Mouse (Mus musculus): ENCODE results near the gene Inhbc. TPM values are rescaled to one million over a fixed set of nuclear protein-coding genes. Genes with fewer than 3 reads are reported as not detected.

The Inhbc gene
- polyA plus RNA-seq, 1 experiment from 2014 or later = not detected

DNA sequence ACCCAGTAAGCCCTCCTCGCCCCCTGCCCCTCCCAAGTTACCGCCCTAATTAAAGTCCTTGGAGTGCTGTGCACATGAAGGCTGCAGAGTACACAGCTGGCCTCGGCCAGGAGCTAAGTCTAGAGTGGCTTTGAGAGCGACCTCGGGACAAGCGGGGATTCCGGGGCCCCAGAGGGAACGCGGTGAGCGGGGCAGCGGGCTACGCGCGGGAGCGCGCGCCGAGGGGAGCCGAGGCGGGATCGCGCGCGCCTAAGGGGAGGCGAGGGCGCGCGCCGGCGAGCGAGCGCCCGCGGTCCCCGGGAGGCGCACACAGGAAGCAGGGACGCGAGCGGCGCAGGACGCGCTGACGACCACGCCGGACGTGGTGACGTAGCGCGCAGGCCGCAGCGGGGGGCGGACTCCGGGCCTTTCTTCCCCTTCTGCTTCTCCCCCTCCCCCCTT is 10.0 kb upstream of the Inhbc start, which contains the start of gene R3hdm2:
R3hdm2 (plus strand) TSS at position 77 of the 441 bp plus-strand sequence.
- peak; percentile 84 for ATAC-seq
- H3K27me3 ChIP-seq = no peaks in the 10 kb centered on the region
- in situ Hi-C loops (cut with MboI; ENCODE audit: low pct_unique_long_range_greater_than_20kb) = no loop called here
- TF ChIP-seq CTCF (IDR thresholded peaks at IDR 0.05) = no peak
- POLR2A ChIA-PET = interaction anchor here (1.2 kb wide), 1 partner anchor 41 kb away, joined by 3 read pairs; no protein-coding TSS in a partner anchor
- CTCF ChIA-PET = interaction anchor here (1.2 kb wide), 1 partner anchor 41 kb away, joined by 3 read pairs; no protein-coding TSS in a partner anchor
- DNase-seq (ENCODE audit: low read depth, low spot score) = peak; percentile 31

DNA sequence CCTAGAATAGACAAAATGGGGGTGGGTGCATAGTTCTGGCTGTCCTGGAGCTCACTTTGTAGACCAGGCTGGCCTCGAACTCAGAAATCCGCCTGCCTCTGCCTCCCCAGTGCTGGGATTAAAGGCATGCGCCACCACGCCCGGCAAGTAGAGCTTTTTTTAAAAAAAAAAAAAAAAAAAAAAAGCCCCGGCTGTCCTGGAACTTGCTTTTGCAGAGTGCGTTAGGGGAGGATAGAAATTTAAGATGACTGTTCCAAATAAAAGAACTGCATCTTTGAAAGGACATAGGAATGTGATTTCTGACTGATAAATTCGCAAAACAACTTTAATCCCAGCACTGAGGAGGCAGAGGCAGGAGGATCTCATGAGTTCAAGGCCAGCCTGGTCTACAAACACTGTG is 9.4 kb upstream of the Inhbc start:
- H3K27me3 ChIP-seq = no peaks in the 10 kb centered on the region
- no peak for TF ChIP-seq CTCF (IDR thresholded peaks at IDR 0.05)
- no peak for DNase-seq (ENCODE audit: low read depth, low spot score)
- CTCF ChIA-PET = interaction anchor here (1.2 kb wide), 1 partner anchor 41 kb away, joined by 3 read pairs; no protein-coding TSS in a partner anchor
- in situ Hi-C loops (cut with MboI; ENCODE audit: low pct_unique_long_range_greater_than_20kb) = no loop called here
- no peak for ATAC-seq
- POLR2A ChIA-PET = interaction anchor here (1.2 kb wide), 1 partner anchor 41 kb away, joined by 3 read pairs; no protein-coding TSS in a partner anchor

DNA sequence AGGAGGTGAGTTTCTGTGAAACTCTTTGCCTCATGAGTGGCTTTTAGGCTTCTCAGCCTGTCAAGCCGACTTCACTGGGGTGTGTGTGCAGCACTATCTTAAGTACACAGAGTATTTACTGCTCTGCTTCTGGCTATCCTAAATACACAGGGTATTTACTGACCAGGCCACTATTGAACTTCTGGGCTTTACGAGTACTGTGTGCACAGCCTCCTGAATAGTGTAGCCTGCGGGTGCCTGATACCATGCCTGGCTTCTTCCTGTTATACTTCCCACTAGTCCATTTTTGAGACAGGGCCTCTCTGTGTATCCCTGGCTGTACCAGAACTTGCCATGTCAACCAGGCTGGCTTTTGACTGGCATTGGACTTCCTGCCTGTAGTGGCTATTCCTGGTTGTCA is 7.5 kb upstream of the Inhbc start:
- ChIA-PET CTCF (no interaction called here), POLR2A (no interaction called here)
- H3K27me3 ChIP-seq = no peaks in the 10 kb centered on the region
- in situ Hi-C loops (cut with MboI; ENCODE audit: low pct_unique_long_range_greater_than_20kb) = no loop called here
- DNase-seq (ENCODE audit: low read depth, low spot score) (no peak), ATAC-seq (no peak)
- TF ChIP-seq CTCF (IDR thresholded peaks at IDR 0.05) = no peak

DNA sequence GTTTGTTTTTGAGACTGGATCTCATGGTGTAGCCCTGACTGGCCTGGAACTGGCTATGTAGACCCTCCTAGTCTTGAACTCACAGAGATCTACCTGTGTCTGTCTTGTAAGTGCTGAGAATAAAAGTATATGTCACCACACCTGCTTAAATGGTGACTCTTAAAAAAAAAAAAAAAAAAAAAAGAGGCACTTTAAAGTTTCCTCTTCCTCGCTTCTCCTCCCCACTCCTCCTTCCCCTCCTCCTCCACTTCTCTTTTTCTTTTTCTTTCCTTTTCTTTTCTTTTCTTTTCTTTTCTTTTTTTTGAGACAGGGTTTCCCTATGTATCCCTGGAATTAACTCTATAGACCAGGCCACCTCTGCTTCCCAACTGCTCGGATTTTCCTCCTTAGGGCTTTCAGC is 792 bp upstream of the Inhbc start:
- ChIA-PET POLR2A (no interaction called here), CTCF (no interaction called here)
- no peak for TF ChIP-seq CTCF (IDR thresholded peaks at IDR 0.05)
- in situ Hi-C loops (cut with MboI; ENCODE audit: low pct_unique_long_range_greater_than_20kb) = no loop called here
- ATAC-seq (no peak), DNase-seq (ENCODE audit: low read depth, low spot score) (no peak)
- no peaks in the 10 kb centered on the region for H3K27me3 ChIP-seq

DNA sequence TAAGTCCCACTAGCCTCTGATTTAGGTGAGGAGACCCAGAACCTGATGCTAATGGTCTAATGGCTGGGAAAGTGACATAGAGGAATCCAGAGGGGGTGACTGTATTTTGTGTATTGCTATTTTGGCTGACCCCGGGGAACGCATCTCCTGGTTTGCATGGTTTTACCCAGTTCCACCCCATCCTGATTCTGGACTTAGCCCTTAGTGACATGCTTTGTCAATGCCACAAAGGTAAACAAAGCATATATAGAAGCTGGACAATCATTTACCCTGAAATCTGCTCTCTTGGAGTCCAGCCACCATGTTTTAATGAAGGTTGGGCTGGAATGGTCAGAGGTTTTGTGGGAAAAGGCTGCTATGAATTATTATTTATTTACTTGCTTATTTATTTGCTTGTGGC is 2.0 kb downstream of the Inhbc start:
- DNase-seq (ENCODE audit: low read depth, low spot score) = no peak
- no peak for TF ChIP-seq CTCF (IDR thresholded peaks at IDR 0.05)
- CTCF ChIA-PET = interaction anchor here (0.9 to 1.3 kb wide), 3 partner anchors 17 to 40 kb away, joined by 3 to 4 read pairs (median 3); no protein-coding TSS in a partner anchor
- no peaks in the 10 kb centered on the region for H3K27me3 ChIP-seq
- no peak for ATAC-seq
- POLR2A ChIA-PET = no interaction called here
- in situ Hi-C loops (cut with MboI; ENCODE audit: low pct_unique_long_range_greater_than_20kb) = no loop called here

DNA sequence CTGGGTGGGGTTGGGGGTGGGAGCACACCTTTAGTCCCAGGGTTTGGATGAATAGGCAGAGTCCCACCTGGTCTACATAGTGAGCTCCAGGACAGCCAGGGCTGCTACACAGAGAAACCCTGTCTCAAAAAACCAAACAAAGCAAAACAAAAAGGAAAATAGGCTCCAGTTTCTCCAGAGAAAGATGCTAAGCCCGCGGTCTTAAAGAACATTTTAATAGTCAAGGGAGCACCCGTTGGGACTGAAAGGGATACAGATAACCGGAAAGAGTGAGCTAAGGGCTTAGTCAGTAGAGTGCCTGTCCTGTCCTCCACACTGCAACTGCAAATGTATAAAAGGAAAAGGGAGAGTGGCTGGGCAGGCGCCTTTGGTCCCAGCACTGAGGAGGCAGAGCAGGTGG is 3.1 kb downstream of the Inhbc start:
- no peak for ATAC-seq
- CTCF ChIA-PET = interaction anchor here (1.3 to 1.6 kb wide), 2 partner anchors 28 to 41 kb away, joined by 3 to 4 read pairs; no protein-coding TSS in a partner anchor
- DNase-seq (ENCODE audit: low read depth, low spot score) = no peak
- no peak for TF ChIP-seq CTCF (IDR thresholded peaks at IDR 0.05)
- no peaks in the 10 kb centered on the region for H3K27me3 ChIP-seq
- POLR2A ChIA-PET = no interaction called here
- in situ Hi-C loops (cut with MboI; ENCODE audit: low pct_unique_long_range_greater_than_20kb) = no loop called here

DNA sequence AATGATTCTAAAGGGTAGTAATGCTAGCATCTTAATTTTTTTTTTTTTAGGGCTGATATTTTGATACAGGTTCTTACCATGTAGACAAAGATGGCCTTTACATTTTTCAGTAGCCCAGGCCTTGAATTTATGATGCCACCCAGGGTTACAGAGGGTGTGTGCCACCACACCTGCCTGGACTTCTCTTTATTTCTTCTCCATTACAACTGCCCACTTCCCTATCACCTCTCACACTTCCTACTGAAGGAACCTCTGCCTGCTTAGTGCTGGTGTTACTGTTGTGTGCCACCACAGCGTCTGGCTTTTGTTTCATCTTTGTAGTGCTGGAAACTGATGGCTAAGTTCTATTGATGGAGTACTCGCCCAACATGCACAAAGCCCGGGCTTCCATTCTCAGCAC is 9.5 kb downstream of the Inhbc start:
- in situ Hi-C loops (cut with MboI; ENCODE audit: low pct_unique_long_range_greater_than_20kb) = no loop called here
- ATAC-seq (no peak), DNase-seq (ENCODE audit: low read depth, low spot score) (no peak)
- CTCF ChIA-PET = no interaction called here
- TF ChIP-seq CTCF (IDR thresholded peaks at IDR 0.05) = no peak
- H3K27me3 ChIP-seq = peaks cover 4% of the 10 kb centered on the region
- POLR2A ChIA-PET = no interaction called here

DNA sequence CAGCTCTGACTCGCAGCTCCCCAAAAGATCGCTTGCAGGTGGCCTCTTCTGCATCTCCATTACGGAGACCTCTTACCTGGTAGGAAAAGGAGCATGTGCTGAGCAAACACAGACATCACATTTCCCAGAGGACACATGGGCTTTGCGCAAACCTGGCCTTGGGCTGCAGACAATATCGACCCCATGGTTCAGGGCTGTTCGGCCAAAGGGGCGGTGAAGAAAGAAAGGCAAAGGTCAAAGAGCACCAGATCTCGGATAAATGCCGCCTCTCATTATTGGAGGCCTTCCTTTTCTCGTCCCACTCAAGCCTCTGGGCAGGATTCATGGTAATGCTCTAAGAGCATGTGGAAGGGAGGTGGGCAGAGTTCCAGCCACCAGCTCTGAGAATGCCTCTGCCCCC is 14.9 kb downstream of the Inhbc start:
- H3K27me3 ChIP-seq = peaks cover 10% of the 10 kb centered on the region
- ATAC-seq = no peak
- CTCF ChIA-PET = no interaction called here
- POLR2A ChIA-PET = no interaction called here
- no peak for TF ChIP-seq CTCF (IDR thresholded peaks at IDR 0.05)
- DNase-seq (ENCODE audit: low read depth, low spot score) = no peak
- in situ Hi-C loops (cut with MboI; ENCODE audit: low pct_unique_long_range_greater_than_20kb) = no loop called here

DNA sequence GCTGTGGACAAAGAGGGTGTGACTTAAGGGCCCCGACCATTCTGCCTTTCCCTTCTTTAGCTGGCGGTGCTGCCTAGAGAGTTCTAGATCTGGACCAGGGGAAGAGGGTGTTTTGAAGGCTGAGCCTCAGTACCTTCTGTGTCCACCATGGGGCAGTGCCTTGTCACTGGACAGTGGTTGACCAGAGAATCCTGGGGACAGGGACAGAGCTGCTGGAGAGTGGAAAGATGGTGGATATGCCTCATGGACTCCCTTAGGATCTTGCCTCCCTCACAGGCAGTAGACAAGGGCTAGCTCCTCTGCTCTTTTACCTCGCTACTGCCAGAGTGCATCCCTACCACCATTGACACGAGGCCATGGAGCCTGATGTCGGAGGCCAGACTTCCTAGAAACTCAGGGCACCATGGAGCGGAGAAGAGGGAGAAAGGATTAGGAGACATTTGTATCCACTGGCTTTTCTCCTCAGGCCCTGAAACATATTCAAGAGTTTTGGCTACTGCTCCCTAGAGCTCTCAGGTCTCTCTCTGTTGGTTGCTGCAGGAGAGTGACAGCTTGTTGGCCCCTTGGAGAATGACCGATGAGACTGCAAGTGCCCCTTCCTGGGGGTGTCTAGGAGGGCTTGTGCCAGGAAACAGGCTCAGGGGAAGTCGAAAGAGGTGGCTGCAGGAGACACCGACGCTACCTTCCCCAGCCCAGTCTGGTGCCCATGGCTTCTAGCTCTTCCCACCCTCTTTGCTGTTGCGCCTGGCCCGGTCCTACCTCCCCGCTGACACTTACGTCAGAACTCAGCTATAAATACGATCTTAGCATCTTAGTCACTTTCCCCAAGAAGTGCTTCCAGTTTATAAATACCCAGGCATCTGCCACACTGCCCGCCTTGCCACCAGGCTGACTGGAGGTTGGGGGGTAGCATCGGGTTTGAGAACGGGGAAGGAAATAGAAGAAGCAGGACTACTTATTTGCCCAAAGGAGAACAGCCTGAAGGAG is 16.0 kb downstream of the Inhbc start, which contains the start of gene Inhbe:
Inhbe (minus strand) TSS at position 503 of the 987 bp plus-strand sequence.
- POLR2A ChIA-PET = no interaction called here
- no peak for DNase-seq (ENCODE audit: low read depth, low spot score)
- peaks cover 10% of the 10 kb centered on the region for H3K27me3 ChIP-seq
- in situ Hi-C loops (cut with MboI; ENCODE audit: low pct_unique_long_range_greater_than_20kb) = no loop called here
- peak; percentile 41 for ATAC-seq
- CTCF ChIA-PET = interaction anchor here (1.0 kb wide), 1 partner anchor 12 kb away, joined by 3 read pairs; no protein-coding TSS in a partner anchor
- TF ChIP-seq CTCF (IDR thresholded peaks at IDR 0.05) = no peak

DNA sequence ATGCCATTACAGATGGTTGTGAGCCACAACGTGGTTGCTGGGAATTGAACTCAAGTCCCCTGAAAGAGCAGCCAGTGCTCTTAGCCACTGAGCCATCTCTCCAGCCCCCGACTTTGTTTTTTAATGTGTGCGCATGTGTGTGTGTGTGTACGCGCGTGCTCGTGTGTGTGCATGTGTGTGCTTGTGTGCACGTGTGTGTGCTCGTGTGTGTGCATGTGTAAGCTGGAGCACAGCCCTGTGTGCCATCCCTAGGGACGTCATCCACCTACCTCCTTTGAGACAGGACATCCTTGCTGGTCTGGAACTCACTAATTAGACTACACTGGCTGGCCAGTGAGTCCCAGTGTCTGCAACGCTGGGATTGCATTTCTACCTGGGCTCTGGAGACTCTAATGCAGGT is 17.5 kb downstream of the Inhbc start:
- in situ Hi-C loops (cut with MboI; ENCODE audit: low pct_unique_long_range_greater_than_20kb) = no loop called here
- TF ChIP-seq CTCF (IDR thresholded peaks at IDR 0.05) = no peak
- ATAC-seq (no peak), DNase-seq (ENCODE audit: low read depth, low spot score) (no peak)
- POLR2A ChIA-PET = no interaction called here
- peaks cover 10% of the 10 kb centered on the region for H3K27me3 ChIP-seq
- CTCF ChIA-PET = interaction anchor here (1.0 kb wide), 1 partner anchor 10 kb away, joined by 3 read pairs; no protein-coding TSS in a partner anchor

DNA sequence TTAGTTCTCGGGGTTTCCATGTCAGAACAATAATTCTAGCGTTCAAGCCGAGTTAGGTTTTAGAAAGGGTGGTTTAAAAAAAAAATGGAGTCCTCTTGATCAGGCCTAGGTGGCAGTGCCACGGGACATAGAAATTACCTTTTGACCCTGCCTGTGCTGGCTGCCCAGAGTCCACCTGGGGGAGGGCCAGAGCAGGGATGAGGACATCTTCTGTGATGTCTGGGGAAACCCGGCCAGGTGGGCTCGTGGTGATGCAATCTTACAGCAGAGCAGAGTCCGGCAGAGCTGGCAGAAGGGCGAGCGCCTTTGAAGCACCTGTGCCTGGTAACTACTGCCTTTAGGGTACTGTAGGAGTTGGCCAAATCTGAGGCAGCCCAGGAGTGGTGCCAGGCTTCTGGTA is 18.0 kb downstream of the Inhbc start:
- no peak for TF ChIP-seq CTCF (IDR thresholded peaks at IDR 0.05)
- in situ Hi-C loops (cut with MboI; ENCODE audit: low pct_unique_long_range_greater_than_20kb) = no loop called here
- ATAC-seq (no peak), DNase-seq (ENCODE audit: low read depth, low spot score) (no peak)
- ChIA-PET POLR2A (no interaction called here), CTCF (no interaction called here)
- peaks cover 10% of the 10 kb centered on the region for H3K27me3 ChIP-seq
